Mouse (Mus musculus) liver, embryonic 14.5 days (tissue): ENCODE results near the gene Fryl. TPM values are rescaled to one million over a fixed set of nuclear protein-coding genes. Genes with fewer than 3 reads are reported as not detected.

Experiments used
- ATAC-seq: fragments of 200-750 bp; cut with Nextera tagmentation; 2 replicates; pipeline ENCODE4 v1.8.0; 2017; ENCODE audit warnings: moderate number of reproducible peaks, mild to moderate bottlenecking, moderate library complexity; ENCODE audit not compliant: insufficient read depth
- DNase-seq, 3 experiments: peaks; one replicate each; pipeline ENCODE4 v3.0.0-alpha.2; 2012 to 2013; ENCODE audit warnings: low read depth in 3 of 3, low spot score in 3 of 3
- H3K27ac ChIP-seq: fragments of 300-500 bp; sonication (generic); 2 replicates; pipeline ENCODE4 v1.5.1; 2014; ENCODE audit warnings: moderate library complexity, mild to moderate bottlenecking, control low read depth, inconsistent platforms
- H3K27me3 ChIP-seq: fragments of 300-500 bp; sonication (generic); 2 replicates; pipeline ENCODE4 v1.6.1; 2014; ENCODE audit warnings: mild to moderate bottlenecking, low read length, moderate library complexity; ENCODE audit not compliant: control insufficient read depth, insufficient read depth
- H3K36me3 ChIP-seq: fragments of 300-500 bp; sonication (generic); replicated peaks from 2 replicates; pipeline ENCODE4 v1.6.1; 2014; ENCODE audit warnings: low read depth; ENCODE audit not compliant: control insufficient read depth, insufficient read depth
- H3K4me1 ChIP-seq, 2 experiments: fragments of 200-500 bp in 1 of 2; fragments of 300-500 bp in 1 of 2; sonication (generic) in 1 of 2; replicated peaks; 2 replicates each; pipeline ENCODE4 v1.6.1; 2012 to 2014; ENCODE audit warnings: antibody characterized with exemption in 1 of 2, inconsistent platforms in 1 of 2, low read length in 1 of 2; ENCODE audit not compliant: control insufficient read depth in 2 of 2, insufficient read depth in 2 of 2
- H3K4me2 ChIP-seq: fragments of 300-500 bp; sonication (generic); 2 replicates; pipeline ENCODE4 v1.6.1; 2014; ENCODE audit warnings: low read depth, mild to moderate bottlenecking, control low read depth, moderate library complexity
- H3K4me3 ChIP-seq, 2 experiments: fragments of 200-500 bp in 1 of 2; fragments of 300-500 bp in 1 of 2; sonication (generic) in 1 of 2; 2 replicates each; pipeline ENCODE4 v1.5.1; 2012 to 2014; ENCODE audit warnings: low read depth in 2 of 2, low read length in 2 of 2, mild to moderate bottlenecking in 2 of 2, control low read depth in 1 of 2, inconsistent platforms in 1 of 2, moderate library complexity in 1 of 2; ENCODE audit not compliant: insufficient read depth in 1 of 2
- H3K9ac ChIP-seq: fragments of 300-500 bp; sonication (generic); replicated peaks from 2 replicates; pipeline ENCODE4 v1.6.1; 2014; ENCODE audit warnings: mild to moderate bottlenecking, control low read depth, moderate library complexity
- H3K9me3 ChIP-seq: fragments of 300-500 bp; sonication (generic); 2 replicates; pipeline ENCODE4 v1.6.1; 2016; ENCODE audit warnings: low read length, mixed read lengths; ENCODE audit not compliant: control insufficient read depth
- CTCF ChIP-seq: IDR thresholded peaks from 2 replicates; pipeline ENCODE4 v1.5.1; 2016; ENCODE audit warnings: antibody characterized with exemption, low read depth, control low read depth
- EP300 ChIP-seq: IDR thresholded peaks from 2 replicates; pipeline ENCODE4 v1.6.1; 2016; ENCODE audit warnings: antibody characterized with exemption, low read depth
- WGBS: fragments of 180-500 bp; shearing (Covaris S2); extraction: QIAGEN DNeasy Blood & Tissue Kit; methylation state at CpG from one replicate; pipeline ENCODE4 v1.1.7; 2014; ENCODE audit not compliant: insufficient replicate concordance; 5-methylcytosine and 5-hydroxymethylcytosine counted together
- polyA plus RNA-seq, 2 experiments: library from polyadenylated mRNA; depleted of rRNA in 1 of 2; stranded (reverse) in 1 of 2; unstranded in 1 of 2; fragments of >200 nt; fragmentation: Nextera tagmentation in 1 of 2; extraction: Ambion mirVana in 1 of 2; gene quantifications; 2 replicates each; pipeline versions ENCODE4 v1.2.1 to v1.2.3; 2012 to 2014

Fryl gene
- polyA plus RNA-seq, 2 experiments, result 22.1 to 41.8 TPM

DNA sequence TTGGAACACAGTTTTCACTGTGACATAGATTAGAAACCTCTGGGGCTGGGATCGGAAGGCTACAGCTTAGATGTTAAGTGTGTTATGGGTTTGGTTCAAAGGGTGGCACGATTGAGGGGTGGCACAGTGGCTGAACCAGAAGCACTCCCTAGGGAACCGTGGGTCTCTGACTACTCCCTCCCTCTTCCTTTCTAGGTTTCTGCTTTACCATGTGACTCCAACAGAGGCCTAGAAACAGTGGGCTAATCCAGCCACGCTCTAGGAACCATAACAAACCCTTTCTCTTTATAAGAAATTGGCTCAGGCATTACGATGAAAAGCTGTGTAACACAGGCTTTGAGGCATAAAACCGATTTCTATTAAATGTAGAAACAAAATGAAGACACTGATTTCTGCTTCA lies 98.9 kb downstream of the Fryl start:
- ATAC-seq, result no peak
- no peaks in the 10 kb centered on the region for H3K27me3 ChIP-seq
- H3K4me3 ChIP-seq, result no peak overlapping the region
- H3K4me2 ChIP-seq, result no peak overlapping the region
- H3K36me3 ChIP-seq, result no peaks in the 10 kb centered on the region
- no peak for TF ChIP-seq CTCF
- TF ChIP-seq EP300, result no peak
- H3K9me3 ChIP-seq, result no peaks in the 10 kb centered on the region
- 75% methylated on average over 6 of the region's 6 CpGs for WGBS
- no peak overlapping the region for H3K27ac ChIP-seq
- H3K4me1 ChIP-seq, result peaks cover 3 to 9% of the 10 kb centered on the region in 2 experiments; a peak in 3 of 4 replicates
- no peak for DNase-seq
- H3K9ac ChIP-seq, result no peak overlapping the region

DNA sequence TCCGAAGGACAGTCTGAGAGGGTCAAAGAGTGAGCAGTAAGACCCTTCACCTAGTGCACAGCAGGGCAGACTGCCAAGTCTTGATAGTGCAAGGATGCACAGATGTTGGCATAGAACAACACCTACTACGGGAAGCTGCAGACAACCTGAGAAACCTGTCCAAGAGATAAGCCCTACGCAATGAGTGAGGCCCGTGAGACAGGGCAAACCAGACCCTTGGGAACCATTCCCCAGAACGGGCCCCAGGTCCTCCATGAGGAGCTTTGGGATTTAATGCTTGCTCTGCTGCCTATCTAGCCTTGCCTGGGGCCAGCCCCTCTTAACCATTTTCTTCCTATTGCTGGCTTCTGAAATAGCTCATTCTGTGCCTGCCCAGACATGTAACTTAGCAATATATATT lies 99.4 kb downstream of the Fryl start:
- WGBS, result 62% methylated on average over 5 of the region's 5 CpGs
- no peaks in the 10 kb centered on the region for H3K9me3 ChIP-seq
- TF ChIP-seq CTCF (no peak), EP300 (no peak)
- H3K4me3 ChIP-seq, result no peak overlapping the region
- H3K4me1 ChIP-seq, result peaks cover 3 to 9% of the 10 kb centered on the region in 2 experiments; a peak in 3 of 4 replicates
- H3K27me3 ChIP-seq, result no peaks in the 10 kb centered on the region
- no peak overlapping the region for H3K4me2 ChIP-seq
- no peak overlapping the region for H3K27ac ChIP-seq
- H3K9ac ChIP-seq, result no peak overlapping the region
- ATAC-seq, result no peak
- H3K36me3 ChIP-seq, result no peaks in the 10 kb centered on the region
- no peak for DNase-seq

DNA sequence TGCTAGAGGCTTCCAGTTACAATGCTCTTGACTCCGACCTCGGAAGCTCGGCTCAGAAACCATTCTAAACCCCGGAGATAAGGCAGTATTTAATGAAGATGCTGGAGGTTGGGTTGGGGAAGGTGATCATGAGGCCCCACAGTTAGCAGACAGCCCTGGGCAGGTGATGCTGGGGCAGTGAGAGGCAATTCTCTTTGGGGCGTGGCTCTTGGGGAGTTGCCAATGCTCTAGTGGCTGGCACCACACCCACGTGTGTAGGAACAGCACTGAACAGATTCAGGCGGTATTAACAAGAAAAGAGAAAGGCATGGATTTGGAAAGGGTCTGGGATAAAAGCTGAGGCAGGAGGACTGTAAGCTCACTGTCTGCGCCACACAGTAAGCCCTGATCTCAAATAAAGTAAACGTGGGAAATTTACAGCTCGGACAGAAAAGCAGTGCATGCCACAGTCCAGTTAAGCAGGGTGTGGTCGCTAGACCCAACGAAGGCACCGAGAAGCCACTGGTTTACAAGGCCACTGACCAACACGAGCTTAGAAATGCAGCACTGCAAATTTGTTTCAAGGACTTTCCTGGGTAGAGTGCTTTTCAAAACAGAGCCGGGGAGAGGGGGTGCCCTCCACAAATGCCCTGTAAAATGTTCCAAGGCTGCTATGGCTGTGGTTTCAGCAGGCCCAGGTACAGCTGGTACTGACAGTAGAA lies 100.0 kb downstream of the Fryl start:
- Histone ChIP-seq H3K9me3 (no peaks in the 10 kb centered on the region), H3K4me3 (no peak overlapping the region), H3K27ac (no peak overlapping the region), H3K4me2 (no peak overlapping the region), H3K36me3 (no peaks in the 10 kb centered on the region), H3K4me1 (peaks cover 3 to 9% of the 10 kb centered on the region in 2 experiments; a peak in 3 of 4 replicates), H3K27me3 (no peaks in the 10 kb centered on the region), H3K9ac (no peak overlapping the region)
- TF ChIP-seq EP300, result no peak
- TF ChIP-seq CTCF, result no peak
- 72% methylated on average over 15 of the region's 15 CpGs for WGBS
- ATAC-seq (no peak), DNase-seq (no peak)

DNA sequence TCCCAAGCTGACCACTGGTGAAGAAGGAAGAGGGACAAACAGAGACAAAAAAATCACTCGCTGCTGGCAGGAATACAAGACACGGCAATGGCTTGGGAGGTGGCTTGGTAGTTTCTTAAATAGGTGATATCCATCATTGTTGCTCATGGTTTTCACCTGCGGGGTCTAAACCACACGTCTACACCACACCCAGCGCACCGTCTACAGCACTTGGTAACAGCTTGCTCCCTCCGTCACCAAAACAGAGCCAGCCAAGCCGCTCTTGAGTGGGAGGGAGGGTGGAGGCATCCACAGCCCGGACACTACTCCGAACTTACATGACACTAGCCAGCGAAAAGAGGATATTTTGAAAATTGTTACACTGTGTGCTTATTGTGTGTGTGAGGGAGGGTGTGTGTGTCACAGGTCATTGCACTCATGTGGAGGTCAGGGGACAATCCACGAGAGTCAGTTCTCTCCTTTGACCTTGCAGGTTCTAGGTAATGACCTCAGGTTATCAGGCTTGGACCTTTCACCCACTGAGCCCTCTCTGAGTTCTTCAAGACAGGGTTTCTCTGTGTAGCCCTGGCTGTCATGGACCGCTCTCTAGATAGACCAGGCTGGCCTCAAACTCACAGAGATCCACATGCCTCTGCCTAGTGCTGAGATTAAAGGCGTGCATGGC lies 102.5 kb downstream of the Fryl start:
- 86% methylated on average over 14 of the region's 14 CpGs for WGBS
- H3K27ac ChIP-seq, result no peak overlapping the region

DNA sequence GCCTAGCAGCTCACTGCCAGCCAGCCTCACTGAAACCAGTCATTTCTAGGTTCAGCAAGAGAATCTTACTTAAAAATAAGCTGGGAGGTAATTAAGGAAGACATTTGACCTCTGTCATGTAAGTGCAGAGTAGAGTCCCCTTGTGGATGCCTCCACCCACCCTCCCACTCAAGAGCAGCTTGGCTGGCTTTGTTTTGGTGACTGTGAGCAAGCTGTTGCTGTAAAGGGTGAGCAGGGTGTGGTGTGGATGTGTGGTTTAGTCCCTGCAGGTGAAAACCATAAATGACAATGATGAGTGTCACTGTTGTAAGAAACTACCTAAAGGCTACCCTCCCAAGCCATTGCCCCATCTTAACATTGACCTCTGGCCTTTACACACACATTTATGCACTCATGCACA lies 104.2 kb downstream of the Fryl start:
- H3K9me3 ChIP-seq, result no peaks in the 10 kb centered on the region
- H3K36me3 ChIP-seq, result peaks cover 6% of the 10 kb centered on the region
- H3K27ac ChIP-seq, result no peak overlapping the region
- H3K4me1 ChIP-seq, result peaks cover 2 to 9% of the 10 kb centered on the region in 2 experiments; a peak in 3 of 4 replicates
- DNase-seq (no peak), ATAC-seq (no peak)
- H3K4me2 ChIP-seq, result no peak overlapping the region
- no peak overlapping the region for H3K9ac ChIP-seq
- no peak overlapping the region for H3K4me3 ChIP-seq
- H3K27me3 ChIP-seq, result no peaks in the 10 kb centered on the region
- TF ChIP-seq CTCF (no peak), EP300 (no peak)

More for the DNA sequence above, 102.5 kb downstream of the Fryl start:
- H3K4me1 ChIP-seq, result peaks cover 3 to 9% of the 10 kb centered on the region in 2 experiments; a peak in 3 of 4 replicates
- no peak overlapping the region for H3K4me3 ChIP-seq
- H3K9ac ChIP-seq, result no peak overlapping the region
- no peaks in the 10 kb centered on the region for H3K36me3 ChIP-seq
- H3K9me3 ChIP-seq, result no peaks in the 10 kb centered on the region
- H3K4me2 ChIP-seq, result no peak overlapping the region
- no peak for ATAC-seq
- DNase-seq, result no peak
- H3K27me3 ChIP-seq, result no peaks in the 10 kb centered on the region
- TF ChIP-seq CTCF, result no peak
- TF ChIP-seq EP300, result no peak
